Mouse (Mus musculus) liver, embryonic 13.5 days (tissue): ENCODE measurements around the gene Nat14. TPM values are rescaled to one million over a fixed set of nuclear protein-coding genes. Genes with fewer than 3 reads are reported as not detected.

Experiments
- polyA plus RNA-seq: library from polyadenylated mRNA; unstranded; fragments of >200 nt; fragmentation: Nextera tagmentation; extraction: Ambion mirVana; gene quantifications from 2 replicates; pipeline ENCODE4 v1.2.1, GENCODE M21; 2015

Nat14 gene
- polyA plus RNA-seq, 1 experiment from 2014 or later = 0.67 TPM

Other genes with a start within 250 kb of the Nat14 start
- gene Hspbp1, start 237.0 kb upstream of the Nat14 start, polyA plus RNA-seq = 77.8 and 83.4 TPM in 2 replicates
- gene Brsk1, start 231.4 kb upstream of the Nat14 start, polyA plus RNA-seq = 0.08 and 0.10 TPM in 2 replicates
- gene Tmem150b, start 196.8 kb upstream of the Nat14 start, polyA plus RNA-seq = 0.09 and 0.15 TPM in 2 replicates
- gene Kmt5c, start 181.9 kb upstream of the Nat14 start, polyA plus RNA-seq = 61.6 and 63.9 TPM in 2 replicates
- gene Cox6b2, start 168.9 kb upstream of the Nat14 start, polyA plus RNA-seq = 98.6 and 105 TPM in 2 replicates
- gene Fam71e2, start 150.7 kb upstream of the Nat14 start, polyA plus RNA-seq = not detected in 2 replicates
- gene Il11, start 139.2 kb upstream of the Nat14 start, polyA plus RNA-seq = 0.05 TPM in 1 of 2 replicates, not detected in the other
- gene Tmem190, start 139.1 kb upstream of the Nat14 start, polyA plus RNA-seq = 0.44 TPM in 1 of 2 replicates, not detected in the other
- gene Tmem238, start 132.4 kb upstream of the Nat14 start, polyA plus RNA-seq = 13.7 and 14.6 TPM in 2 replicates
- gene Rpl28, start 129.2 kb upstream of the Nat14 start, polyA plus RNA-seq = 242 and 279 TPM in 2 replicates
- 282 and 292 TPM in 2 replicates for gene Ube2s, start 109.4 kb upstream of the Nat14 start, polyA plus RNA-seq
- not detected in 2 replicates for gene Shisa7, start 77.3 kb upstream of the Nat14 start, polyA plus RNA-seq
- 3.1 and 3.8 TPM in 2 replicates for gene Isoc2b, start 51.8 kb upstream of the Nat14 start, polyA plus RNA-seq
- gene Isoc2a, start 44.9 kb upstream of the Nat14 start, polyA plus RNA-seq = 0.45 and 0.52 TPM in 2 replicates
- gene Gm36210, start 15.5 kb upstream of the Nat14 start, polyA plus RNA-seq = 0.07 TPM in 1 of 2 replicates, not detected in the other
- 1.4 and 1.6 TPM in 2 replicates for gene Zfp628, start 6.8 kb upstream of the Nat14 start, polyA plus RNA-seq
- 0.03 and 0.09 TPM in 2 replicates for gene Ssc5d, start 3.8 kb downstream of the Nat14 start, polyA plus RNA-seq
- not detected in 2 replicates for gene Sbk2, start 42.4 kb downstream of the Nat14 start, polyA plus RNA-seq
- not detected in 2 replicates for gene Sbk3, start 49.1 kb downstream of the Nat14 start, polyA plus RNA-seq
- gene Zfp579, start 74.1 kb downstream of the Nat14 start, polyA plus RNA-seq = 4.0 TPM in 2 replicates
- 9.8 and 10.0 TPM in 2 replicates for gene Zfp524, start 92.4 kb downstream of the Nat14 start, polyA plus RNA-seq
- 15.8 and 18.7 TPM in 2 replicates for gene Fiz1, start 92.7 kb downstream of the Nat14 start, polyA plus RNA-seq
- gene Gm44973, start 93.5 kb downstream of the Nat14 start, polyA plus RNA-seq = 1.1 and 1.5 TPM in 2 replicates
- gene Zfp865, start 98.3 kb downstream of the Nat14 start, polyA plus RNA-seq = 1.4 TPM in 2 replicates
- gene Ccdc106, start 98.5 kb downstream of the Nat14 start, polyA plus RNA-seq = 0.84 and 1.4 TPM in 2 replicates
- gene 4632433K11Rik, start 112.1 kb downstream of the Nat14 start, polyA plus RNA-seq = 0.09 TPM in 1 of 2 replicates, not detected in the other
- gene Zfp784, start 116.4 kb downstream of the Nat14 start, polyA plus RNA-seq = 0.93 and 1.4 TPM in 2 replicates
- gene Zfp580, start 129.5 kb downstream of the Nat14 start, polyA plus RNA-seq = 2.2 and 2.7 TPM in 2 replicates
- gene U2af2, start 140.1 kb downstream of the Nat14 start, polyA plus RNA-seq = 79.1 and 83.0 TPM in 2 replicates
- gene Epn1, start 158.2 kb downstream of the Nat14 start, polyA plus RNA-seq = 45.6 and 48.2 TPM in 2 replicates
- gene Rfpl4, start 194.9 kb downstream of the Nat14 start, polyA plus RNA-seq = not detected in 2 replicates
- gene Rasl2-9, start 203.9 kb downstream of the Nat14 start, polyA plus RNA-seq = 0.19 and 0.24 TPM in 2 replicates
- not detected in 2 replicates for gene Vmn1r55, start 227.6 kb downstream of the Nat14 start, polyA plus RNA-seq